Mouse (Mus musculus) kidney, embryonic 15.5 days (tissue): ENCODE results near the gene Amd1. TPM values are rescaled to one million over a fixed set of nuclear protein-coding genes. Genes with fewer than 3 reads are reported as not detected.

Source experiments
- polyA plus RNA-seq: library from polyadenylated mRNA; unstranded; fragments of >200 nt; fragmentation: Nextera tagmentation; extraction: Ambion mirVana; gene quantifications from 2 replicates; pipeline ENCODE4 v1.2.1, GENCODE M21; 2015

Amd1 gene
- polyA plus RNA-seq, 1 experiment from 2014 or later = 64.6 TPM

Other genes with a start within 250 kb of the Amd1 start
- 12.5 and 12.7 TPM in 2 replicates for gene Slc16a10, start 159.9 kb downstream of the Amd1 start, polyA plus RNA-seq
- 67.1 and 73.9 TPM in 2 replicates for gene Rpf2, start 55.1 kb downstream of the Amd1 start, polyA plus RNA-seq
- 106 and 109 TPM in 2 replicates for gene Gtf3c6, start 44.1 kb downstream of the Amd1 start, polyA plus RNA-seq
- gene Cdk19, start 37.4 kb upstream of the Amd1 start, polyA plus RNA-seq = 8.5 and 9.1 TPM in 2 replicates